Mouse (Mus musculus) embryo, embryonic 9.5 days (tissue): Measurements from ENCODE around the gene Fnbp1l.
A peak's percentile ranks its signal among the peaks of the same experiment; 100 is the strongest.

Source experiments
- DNase-seq: peaks from one replicate; pipeline ENCODE4 v3.0.0-alpha.2; 2017; ENCODE audit errors: extremely low spot score

The Fnbp1l gene

GRCm38 (mm10) chr3:122606105-122606801 lies 13.3 kb downstream of the Fnbp1l start:
- DNase-seq, result no peak

- DNase-seq, result no peak
Measured at GRCm38 (mm10) chr3:122603229-122603628, 16.3 kb downstream of the Fnbp1l start.

- DNase-seq, result no peak
Measured at GRCm38 (mm10) chr3:122602370-122602769, 17.1 kb downstream of the Fnbp1l start.

- DNase-seq, result no peak
Measured at GRCm38 (mm10) chr3:122599291-122599690, 20.2 kb downstream of the Fnbp1l start.

- DNase-seq, result no peak
Measured at GRCm38 (mm10) chr3:122590804-122591203, 28.7 kb downstream of the Fnbp1l start.

- peak; percentile 6 for DNase-seq
Measured at GRCm38 (mm10) chr3:122590346-122590745, 29.2 kb downstream of the Fnbp1l start.

- no peak for DNase-seq
Measured at GRCm38 (mm10) chr3:122586918-122587641, 32.4 kb downstream of the Fnbp1l start.

GRCm38 (mm10) chr3:122577360-122577759 lies 42.2 kb downstream of the Fnbp1l start:
- no peak for DNase-seq

- no peak for DNase-seq
Measured at GRCm38 (mm10) chr3:122574921-122575320, 44.6 kb downstream of the Fnbp1l start.

- DNase-seq, result no peak
Measured at GRCm38 (mm10) chr3:122573426-122574286, 45.9 kb downstream of the Fnbp1l start.

- DNase-seq, result no peak
Measured at GRCm38 (mm10) chr3:122566549-122566948, 53.0 kb downstream of the Fnbp1l start.

- DNase-seq, result no peak
Measured at GRCm38 (mm10) chr3:122566112-122566511, 53.4 kb downstream of the Fnbp1l start.

- DNase-seq, result peak; percentile 24
Measured at GRCm38 (mm10) chr3:122565285-122565684, 54.2 kb downstream of the Fnbp1l start.

GRCm38 (mm10) chr3:122557766-122558165 lies 61.7 kb downstream of the Fnbp1l start:
- DNase-seq, result no peak

- DNase-seq, result no peak
Measured at GRCm38 (mm10) chr3:122551174-122551573, 68.3 kb downstream of the Fnbp1l start.

- DNase-seq, result no peak
Measured at GRCm38 (mm10) chr3:122547469-122547868, 72.0 kb downstream of the Fnbp1l start.

- DNase-seq, result no peak
Measured at GRCm38 (mm10) chr3:122545346-122545745, 74.2 kb downstream of the Fnbp1l start.

GRCm38 (mm10) chr3:122540918-122541317 lies 78.6 kb downstream of the Fnbp1l start:
- no peak for DNase-seq

GRCm38 (mm10) chr3:122539961-122540690 lies 79.4 kb downstream of the Fnbp1l start:
- no peak for DNase-seq

- no peak for DNase-seq
Measured at GRCm38 (mm10) chr3:122538851-122539250, 80.7 kb downstream of the Fnbp1l start.

GRCm38 (mm10) chr3:122535938-122536703 lies 83.4 kb downstream of the Fnbp1l start:
- no peak for DNase-seq
